Mouse (Mus musculus): ENCODE measurements at regions not wholly inside any gene's neighbourhood (a gene's known extent, or its start where the extent isn't known, plus 50 kb on each side); places are given as distances from the start of the nearest gene placed in this dataset.

GRCm38 (mm10) chr12:112263283-112264056, 117.5 kb downstream of the Kif26a start:
- Histone ChIP-seq H3K27ac (ENCODE audit: control insufficient read depth, insufficient read depth, low read depth, low read length, poor library complexity) (no peak overlapping the region), H3K4me1 (ENCODE audit: control insufficient read depth, insufficient read depth, low read length) (no peaks in the 10 kb centered on the region), H3K4me3 (replicated peaks; ENCODE audit: control insufficient read depth, low read depth, low read length) (no peak overlapping the region)
- TF ChIP-seq POLR2A (IDR thresholded peaks at IDR 0.05; ENCODE audit: borderline replicate concordance, control insufficient read depth, low read depth, low read length) (no peak), CTCF (IDR thresholded peaks at IDR 0.05; ENCODE audit: control insufficient read depth, insufficient read depth, low read length) (no peak)
- 72% methylated on average over 14 of the region's 14 CpGs for WGBS

- no peak overlapping the region for H3K27ac ChIP-seq (ENCODE audit: control insufficient read depth, insufficient read depth, low read depth, low read length, poor library complexity)
- H3K4me3 ChIP-seq (replicated peaks; ENCODE audit: control insufficient read depth, low read depth, low read length), result no peak overlapping the region
- TF ChIP-seq POLR2A (IDR thresholded peaks at IDR 0.05; ENCODE audit: borderline replicate concordance, control insufficient read depth, low read depth, low read length) (no peak), CTCF (IDR thresholded peaks at IDR 0.05; ENCODE audit: control insufficient read depth, insufficient read depth, low read length) (no peak)
- WGBS, result 80% methylated on average over 7 of the region's 7 CpGs
- H3K4me1 ChIP-seq (ENCODE audit: control insufficient read depth, insufficient read depth, low read length), result no peaks in the 10 kb centered on the region
These were observed 118.2 kb downstream of the Kif26a start for GRCm38 (mm10) chr12:112264201-112264600.

GRCm38 (mm10) chr12:112265289-112265969, 119.4 kb downstream of the Kif26a start:
- no peak overlapping the region for H3K4me3 ChIP-seq (replicated peaks; ENCODE audit: control insufficient read depth, low read depth, low read length)

GRCm38 (mm10) chr12:112274026-112274425, 128.0 kb downstream of the Kif26a start:
- 70% methylated on average over 6 of the region's 6 CpGs for WGBS
- TF ChIP-seq POLR2A (IDR thresholded peaks at IDR 0.05; ENCODE audit: borderline replicate concordance, control insufficient read depth, low read depth, low read length) (no peak), CTCF (IDR thresholded peaks at IDR 0.05; ENCODE audit: control insufficient read depth, insufficient read depth, low read length) (no peak)

More at GRCm38 (mm10) chr12:112265289-112265969, 119.4 kb downstream of the Kif26a start:
- no peaks in the 10 kb centered on the region for H3K4me1 ChIP-seq (ENCODE audit: control insufficient read depth, insufficient read depth, low read length)
- TF ChIP-seq POLR2A (IDR thresholded peaks at IDR 0.05; ENCODE audit: borderline replicate concordance, control insufficient read depth, low read depth, low read length) (no peak), CTCF (IDR thresholded peaks at IDR 0.05; ENCODE audit: control insufficient read depth, insufficient read depth, low read length) (no peak)
- 58% methylated on average over 10 of the region's 10 CpGs for WGBS
- no peak overlapping the region for H3K27ac ChIP-seq (ENCODE audit: control insufficient read depth, insufficient read depth, low read depth, low read length, poor library complexity)

GRCm38 (mm10) chr12:112274756-112275155, 128.7 kb downstream of the Kif26a start:
- no peak overlapping the region for H3K4me3 ChIP-seq (replicated peaks; ENCODE audit: control insufficient read depth, low read depth, low read length)
- H3K4me1 ChIP-seq (ENCODE audit: control insufficient read depth, insufficient read depth, low read length), result no peaks in the 10 kb centered on the region
- H3K27ac ChIP-seq (ENCODE audit: control insufficient read depth, insufficient read depth, low read depth, low read length, poor library complexity), result no peak overlapping the region
- 40% methylated on average over 11 of the region's 11 CpGs for WGBS
- TF ChIP-seq CTCF (IDR thresholded peaks at IDR 0.05; ENCODE audit: control insufficient read depth, insufficient read depth, low read length) (no peak), POLR2A (IDR thresholded peaks at IDR 0.05; ENCODE audit: borderline replicate concordance, control insufficient read depth, low read depth, low read length) (no peak)

More at GRCm38 (mm10) chr12:112274026-112274425, 128.0 kb downstream of the Kif26a start:
- Histone ChIP-seq H3K4me3 (replicated peaks; ENCODE audit: control insufficient read depth, low read depth, low read length) (no peak overlapping the region), H3K4me1 (ENCODE audit: control insufficient read depth, insufficient read depth, low read length) (no peaks in the 10 kb centered on the region), H3K27ac (ENCODE audit: control insufficient read depth, insufficient read depth, low read depth, low read length, poor library complexity) (no peak overlapping the region)

- 64% methylated on average over 7 of the region's 7 CpGs for WGBS
- TF ChIP-seq CTCF (IDR thresholded peaks at IDR 0.05; ENCODE audit: control insufficient read depth, insufficient read depth, low read length) (no peak), POLR2A (IDR thresholded peaks at IDR 0.05; ENCODE audit: borderline replicate concordance, control insufficient read depth, low read depth, low read length) (no peak)
- H3K4me1 ChIP-seq (ENCODE audit: control insufficient read depth, insufficient read depth, low read length), result no peaks in the 10 kb centered on the region
These were observed 130.6 kb downstream of the Kif26a start for GRCm38 (mm10) chr12:112276651-112277050.

GRCm38 (mm10) chr12:112277511-112277910, 131.5 kb downstream of the Kif26a start:
- Histone ChIP-seq H3K4me3 (replicated peaks; ENCODE audit: control insufficient read depth, low read depth, low read length) (no peak overlapping the region), H3K27ac (ENCODE audit: control insufficient read depth, insufficient read depth, low read depth, low read length, poor library complexity) (no peak overlapping the region), H3K4me1 (ENCODE audit: control insufficient read depth, insufficient read depth, low read length) (no peaks in the 10 kb centered on the region)
- TF ChIP-seq POLR2A (IDR thresholded peaks at IDR 0.05; ENCODE audit: borderline replicate concordance, control insufficient read depth, low read depth, low read length), result no peak
- no peak for TF ChIP-seq CTCF (IDR thresholded peaks at IDR 0.05; ENCODE audit: control insufficient read depth, insufficient read depth, low read length)
- WGBS, result 83% methylated on average over 14 of the region's 14 CpGs

More at GRCm38 (mm10) chr12:112276651-112277050, 130.6 kb downstream of the Kif26a start:
- Histone ChIP-seq H3K4me3 (replicated peaks; ENCODE audit: control insufficient read depth, low read depth, low read length) (no peak overlapping the region), H3K27ac (ENCODE audit: control insufficient read depth, insufficient read depth, low read depth, low read length, poor library complexity) (no peak overlapping the region)

- WGBS, result 76% methylated on average over 15 of the region's 15 CpGs
- no peak overlapping the region for H3K4me3 ChIP-seq (replicated peaks; ENCODE audit: control insufficient read depth, low read depth, low read length)
- H3K4me1 ChIP-seq (ENCODE audit: control insufficient read depth, insufficient read depth, low read length), result no peaks in the 10 kb centered on the region
- H3K27ac ChIP-seq (ENCODE audit: control insufficient read depth, insufficient read depth, low read depth, low read length, poor library complexity), result no peak overlapping the region; the same call in 1 of the 2 replicates
- TF ChIP-seq POLR2A (IDR thresholded peaks at IDR 0.05; ENCODE audit: borderline replicate concordance, control insufficient read depth, low read depth, low read length) (no peak), CTCF (IDR thresholded peaks at IDR 0.05; ENCODE audit: control insufficient read depth, insufficient read depth, low read length) (no peak)
These were observed 139.1 kb downstream of the Kif26a start for GRCm38 (mm10) chr12:112285096-112285495.
